Mouse (Mus musculus) adrenal gland, postnatal 36 days (tissue): ENCODE results near the gene Supt3. TPM values are rescaled to one million over a fixed set of nuclear protein-coding genes. Genes with fewer than 3 reads are reported as not detected.

ENCODE experiments used
- DNase-seq, 2 experiments: peaks; one replicate each; pipeline ENCODE4 v3.0.0; 2021; ENCODE audit warnings: mixed read lengths in 1 of 2
- total RNA-seq, 2 experiments: library from RNA; stranded (reverse); gene quantifications; 2 replicates each; pipeline ENCODE4 v1.2.3; 2021

The Supt3 gene
- total RNA-seq, 2 experiments from 2014 or later: 24.7 to 34.0 TPM

DNA sequence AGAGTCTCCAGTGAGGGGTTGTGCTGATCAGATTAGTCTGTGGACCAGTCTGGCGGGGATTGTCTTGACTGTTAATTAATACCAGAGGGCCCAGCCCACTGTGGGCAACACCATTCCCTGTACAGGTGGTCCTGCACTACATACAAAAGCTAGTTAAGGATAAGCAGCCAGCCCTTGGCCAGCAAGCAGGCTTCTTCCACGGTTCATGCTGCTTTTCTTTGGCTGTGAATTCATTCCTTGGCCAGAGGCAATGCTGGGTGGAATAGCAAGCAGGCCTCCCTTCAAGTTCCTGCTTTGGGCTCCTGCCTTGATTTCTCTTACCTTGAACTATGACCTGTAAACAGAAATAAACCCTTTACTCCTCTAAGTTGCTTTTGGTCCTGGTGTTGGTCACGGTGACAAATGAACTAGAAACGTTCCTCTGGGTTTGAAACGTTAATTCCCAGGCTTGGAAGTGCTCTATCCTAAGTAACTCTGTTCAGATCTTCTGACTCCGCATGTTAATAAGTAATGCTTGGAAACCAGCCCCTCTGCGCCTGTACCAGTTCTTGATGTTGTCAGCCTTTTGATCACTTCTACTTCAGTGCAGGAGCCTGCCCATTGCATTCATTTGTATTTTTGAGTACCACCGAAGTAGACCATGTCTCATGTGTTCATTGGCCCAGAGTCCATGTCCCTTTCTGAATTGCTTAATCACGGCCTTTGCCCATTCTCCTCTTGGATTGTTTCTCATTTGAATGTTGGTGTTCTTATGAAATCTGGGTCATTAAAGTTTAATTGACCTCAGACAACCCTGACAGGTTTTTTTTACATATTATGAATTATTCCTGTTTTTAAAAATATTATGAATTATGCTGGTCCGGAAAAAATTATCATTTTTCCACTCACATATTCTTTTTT lies 356.8 kb downstream of the Supt3 start:
- DNase-seq: no peak

DNA sequence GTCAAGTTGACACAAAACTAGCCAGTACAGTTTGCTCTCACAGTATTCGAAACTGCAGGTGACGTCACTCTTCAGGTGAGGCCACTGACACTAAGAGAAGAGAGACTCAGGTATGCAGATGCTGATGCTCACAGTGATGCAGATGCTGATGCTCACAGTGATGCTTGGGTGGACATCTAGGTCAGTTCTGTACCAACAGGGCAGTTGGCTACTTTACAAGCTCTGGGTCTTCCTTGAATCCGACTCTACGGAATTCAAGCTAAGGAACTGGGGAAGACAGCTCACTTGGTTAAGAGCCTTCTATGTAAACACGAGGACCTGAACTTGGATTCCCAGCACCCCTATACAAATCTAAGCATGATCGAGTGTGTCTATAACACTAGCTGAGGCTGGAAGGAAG lies 359.5 kb downstream of the Supt3 start:
- no peak for DNase-seq

- DNase-seq: no peak
These were observed 366.1 kb downstream of the Supt3 start for GRCm38 (mm10) chr17:45143043-45143442.

- DNase-seq: no peak
These were observed 367.7 kb downstream of the Supt3 start for GRCm38 (mm10) chr17:45144656-45145055.

DNA sequence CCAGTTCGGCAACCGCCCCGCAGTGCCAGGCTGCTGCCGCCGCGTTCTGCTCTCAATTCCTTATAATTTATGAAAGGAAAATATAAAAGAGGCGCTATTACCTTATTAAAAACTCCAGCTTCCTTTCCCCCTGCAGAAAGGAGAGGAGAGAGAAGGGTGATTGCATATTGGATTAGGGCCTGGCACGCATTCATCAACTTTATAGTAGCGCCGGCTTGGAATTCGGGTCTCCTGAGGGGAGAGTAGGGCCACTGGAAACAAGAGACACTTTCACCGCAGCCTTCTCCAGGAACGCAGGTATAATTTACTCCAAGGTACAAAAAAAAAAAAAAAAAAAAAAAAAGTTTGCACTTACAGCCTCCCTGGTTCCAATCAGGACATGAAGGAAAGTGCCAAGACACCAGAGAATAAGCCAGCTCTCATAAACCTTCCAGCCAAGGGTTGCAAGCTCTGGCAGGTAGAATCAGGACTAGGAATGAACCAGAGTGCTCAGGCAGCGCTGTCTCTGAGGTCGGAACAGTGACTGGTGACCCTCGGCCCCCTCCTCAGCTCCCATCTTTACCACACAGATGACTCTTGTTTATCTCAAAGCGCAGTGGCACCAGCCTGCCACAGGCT lies 374.5 kb downstream of the Supt3 start:
- no peak for DNase-seq

GRCm38 (mm10) chr17:45153721-45154120 lies 376.8 kb downstream of the Supt3 start:
- DNase-seq: no peak

GRCm38 (mm10) chr17:45158171-45158691 lies 381.3 kb downstream of the Supt3 start:
- DNase-seq: peak; percentile 7 to 53

DNA sequence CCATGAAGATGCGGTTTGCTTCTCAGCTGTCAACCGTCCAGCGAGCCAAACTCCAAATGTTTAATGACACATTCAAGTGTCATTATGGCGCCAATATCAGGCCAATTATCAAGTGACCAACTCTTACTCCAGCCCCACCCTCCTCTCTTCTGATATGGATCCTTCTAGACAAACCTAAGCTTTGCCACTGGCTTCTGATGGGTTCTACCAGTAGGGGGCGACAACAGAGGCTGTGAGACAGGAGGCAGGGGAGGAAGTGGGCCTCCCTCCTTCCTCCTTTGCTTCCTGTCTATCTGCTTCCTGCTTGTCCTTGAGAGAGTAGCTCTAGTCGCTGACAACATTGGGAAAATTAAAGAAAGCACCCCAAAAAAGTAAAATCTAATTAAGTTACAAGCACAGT lies 383.7 kb downstream of the Supt3 start:
- DNase-seq: peak in 1 of 2 experiments; percentile 9

DNA sequence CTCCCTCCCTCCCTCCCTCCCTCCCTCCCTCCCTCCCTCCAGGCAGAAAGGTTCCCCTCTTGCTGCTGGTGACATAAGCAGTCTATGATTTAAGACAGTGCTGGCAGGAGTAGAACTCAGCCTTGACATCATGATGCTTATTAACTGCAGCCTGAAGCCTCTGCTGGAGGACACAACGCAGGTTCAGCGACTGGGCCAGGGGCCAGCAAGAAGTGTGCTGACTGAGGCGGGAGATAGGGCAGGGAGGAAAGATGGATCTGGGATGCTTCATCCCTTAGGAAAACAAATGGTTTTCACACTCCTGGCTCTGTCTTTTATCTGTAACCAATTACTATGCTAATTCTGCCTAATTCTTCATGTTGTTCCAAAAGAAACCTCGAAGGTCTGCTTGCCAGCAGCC lies 388.8 kb downstream of the Supt3 start:
- peak; percentile 77 to 78 for DNase-seq

Other genes with a start within 250 kb of the Supt3 start
- 10 to 100 TPM; 24.3 to 35.2 TPM for gene Runx2, start 37.6 kb downstream of the Supt3 start, total RNA-seq